Mouse (Mus musculus) CH12.LX (cell line): Measurements from ENCODE around the gene Gjc1. TPM values are rescaled to one million over a fixed set of nuclear protein-coding genes. Genes with fewer than 3 reads are reported as not detected.

ENCODE experiments used
- DNase-seq: peaks from one replicate; pipeline ENCODE4 v3.0.0-alpha.2; 2013; ENCODE audit errors: extremely low read depth
- H3K27ac ChIP-seq: 2 replicates; pipeline ENCODE4 v1.5.1; 2012; ENCODE audit warnings: low read depth, mild to moderate bottlenecking, control low read depth, moderate library complexity; ENCODE audit not compliant: insufficient read depth
- H3K27me3 ChIP-seq: replicated peaks from 2 replicates; pipeline ENCODE3; 2012; ENCODE audit warnings: inconsistent platforms
- H3K36me3 ChIP-seq, 2 experiments: replicated peaks in 1 of 2; 2 replicates each; pipeline versions ENCODE3 to v1.6.1; 2012; ENCODE audit warnings: inconsistent platforms in 1 of 2, low read length in 1 of 2, mild to moderate bottlenecking in 1 of 2, mixed read lengths in 1 of 2, moderate library complexity in 1 of 2; ENCODE audit not compliant: control insufficient read depth in 1 of 2, insufficient read depth in 1 of 2
- H3K4me1 ChIP-seq, 2 experiments: 2 replicates each; pipeline ENCODE4 v1.6.1; 2012; ENCODE audit warnings: inconsistent platforms in 1 of 2, moderate library complexity in 1 of 2; ENCODE audit not compliant: insufficient read depth in 2 of 2, control insufficient read depth in 1 of 2
- H3K4me2 ChIP-seq: 2 replicates; pipeline ENCODE4 v1.6.1; 2012; ENCODE audit warnings: low read depth, mild to moderate bottlenecking, control low read depth; ENCODE audit not compliant: poor library complexity, insufficient read depth, severe bottlenecking
- H3K4me3 ChIP-seq, 3 experiments: fragments of 150-350 bp in 1 of 3; sonication (generic) in 1 of 3; replicated peaks in 1 of 3; 2 replicates each; pipeline versions ENCODE3 to v1.5.1; 2011 to 2012; ENCODE audit warnings: low read depth in 2 of 3, low read length in 2 of 3, mild to moderate bottlenecking in 2 of 3, moderate library complexity in 2 of 3, control low read depth in 1 of 3, improper control_type of control experiment in 1 of 3, inconsistent platforms in 1 of 3, mixed read lengths in 1 of 3; ENCODE audit not compliant: poor library complexity in 1 of 3
- H3K79me2 ChIP-seq: replicated peaks from 2 replicates; pipeline ENCODE4 v1.6.1; 2012; ENCODE audit warnings: mild to moderate bottlenecking, moderate library complexity; ENCODE audit not compliant: control insufficient read depth, poor library complexity, insufficient read depth, severe bottlenecking; ENCODE audit errors: extremely low read depth
- H3K9ac ChIP-seq: 2 replicates; pipeline ENCODE4 v1.6.1; 2012; ENCODE audit warnings: low read depth, mild to moderate bottlenecking, control low read depth, moderate library complexity; ENCODE audit not compliant: insufficient read depth
- H3K9me3 ChIP-seq: replicated peaks from 2 replicates; pipeline ENCODE3; 2012; ENCODE audit warnings: low read length, inconsistent platforms, mixed read lengths
- BHLHE40 ChIP-seq: IDR thresholded peaks from 2 replicates; pipeline ENCODE4 v1.6.1; 2011; ENCODE audit warnings: mild to moderate bottlenecking, low read depth, low read length, improper control_type of control experiment
- CHD2 ChIP-seq: IDR thresholded peaks from 2 replicates; pipeline ENCODE4 v1.6.1; 2011; ENCODE audit warnings: low read length, improper control_type of control experiment
- ELF1 ChIP-seq: IDR thresholded peaks from 2 replicates; pipeline ENCODE4 v1.6.1; 2014; ENCODE audit warnings: low read depth, mild to moderate bottlenecking, inconsistent platforms, low read length, improper control_type of control experiment
- ETS1 ChIP-seq: conservative IDR thresholded peaks from 2 replicates; pipeline ENCODE4 v1.6.1; 2012; ENCODE audit warnings: low read depth, mild to moderate bottlenecking, inconsistent platforms, low read length, improper control_type of control experiment, moderate library complexity
- GABPA ChIP-seq: IDR thresholded peaks from 2 replicates; pipeline ENCODE4 v1.6.1; 2012; ENCODE audit warnings: low read depth, low read length, improper control_type of control experiment, inconsistent platforms; ENCODE audit not compliant: insufficient replicate concordance
- HCFC1 ChIP-seq: IDR thresholded peaks from 2 replicates; pipeline ENCODE4 v1.6.1; 2012; ENCODE audit warnings: low read depth, mild to moderate bottlenecking, inconsistent platforms, low read length, improper control_type of control experiment
- MAX ChIP-seq: IDR thresholded peaks from 2 replicates; pipeline ENCODE4 v1.6.1; 2011; ENCODE audit warnings: low read length, improper control_type of control experiment
- MAZ ChIP-seq: IDR thresholded peaks from 2 replicates; pipeline ENCODE4 v1.6.1; 2012; ENCODE audit warnings: low read depth, mild to moderate bottlenecking, inconsistent platforms, low read length, improper control_type of control experiment, moderate library complexity
- MEF2A ChIP-seq: IDR thresholded peaks from 2 replicates; pipeline ENCODE4 v1.6.1; 2014; ENCODE audit warnings: low read depth, mild to moderate bottlenecking, inconsistent platforms, low read length, improper control_type of control experiment, borderline replicate concordance
- NRF1 ChIP-seq: IDR thresholded peaks from 2 replicates; pipeline ENCODE4 v1.6.1; 2014; ENCODE audit warnings: low read depth, mild to moderate bottlenecking, inconsistent platforms, low read length, improper control_type of control experiment, moderate library complexity
- POLR2A ChIP-seq: IDR thresholded peaks from 2 replicates; pipeline ENCODE4 v1.6.1; 2011; ENCODE audit warnings: low read depth, mild to moderate bottlenecking, improper control_type of control experiment, low read length
- POLR2AphosphoS2 ChIP-seq: IDR thresholded peaks from 2 replicates; pipeline ENCODE4 v1.6.1; 2011; ENCODE audit warnings: low read depth, low read length, improper control_type of control experiment
- RCOR1 ChIP-seq: conservative IDR thresholded peaks from 2 replicates; pipeline ENCODE4 v1.6.1; 2012; ENCODE audit warnings: low read depth, mild to moderate bottlenecking, inconsistent platforms, low read length, improper control_type of control experiment
- SIN3A ChIP-seq: IDR thresholded peaks from 2 replicates; pipeline ENCODE4 v1.6.1; 2012; ENCODE audit warnings: low read length, improper control_type of control experiment, inconsistent platforms
- SMC3 ChIP-seq: IDR thresholded peaks from 2 replicates; pipeline ENCODE4 v1.6.1; 2011; ENCODE audit warnings: low read depth, low read length, improper control_type of control experiment
- TCF12 ChIP-seq: IDR thresholded peaks from 2 replicates; pipeline ENCODE4 v1.6.1; 2014; ENCODE audit warnings: low read depth, mild to moderate bottlenecking, inconsistent platforms, low read length, improper control_type of control experiment
- UBTF ChIP-seq: IDR thresholded peaks from 2 replicates; pipeline ENCODE4 v1.6.1; 2012; ENCODE audit warnings: low read depth, mild to moderate bottlenecking, inconsistent platforms, low read length, improper control_type of control experiment, moderate library complexity
- USF1 ChIP-seq: IDR thresholded peaks from 2 replicates; pipeline ENCODE4 v1.6.1; 2014; ENCODE audit warnings: low read depth, mild to moderate bottlenecking, inconsistent platforms, low read length, improper control_type of control experiment
- USF2 ChIP-seq: conservative IDR thresholded peaks from 2 replicates; pipeline ENCODE4 v1.6.1; 2011; ENCODE audit warnings: low read depth, low read length, improper control_type of control experiment
- ZC3H11A ChIP-seq: IDR thresholded peaks from 2 replicates; pipeline ENCODE4 v1.6.1; 2012; ENCODE audit warnings: low read depth, mild to moderate bottlenecking, inconsistent platforms, low read length, improper control_type of control experiment
- ZKSCAN1 ChIP-seq: IDR thresholded peaks from 2 replicates; pipeline ENCODE4 v1.6.1; 2012; ENCODE audit warnings: low read depth, inconsistent platforms, low read length, improper control_type of control experiment, borderline replicate concordance
- ZNF384 ChIP-seq: IDR thresholded peaks from 2 replicates; pipeline ENCODE4 v1.6.1; 2012; ENCODE audit warnings: low read depth, low read length, improper control_type of control experiment, inconsistent platforms
- dilution Hi-C: fragments of 300-500 bp; cut with MboI; formaldehyde crosslinking; loops from 2 replicates; pipeline ENCODE4 v1.14.3; 2020; ENCODE audit warnings: low sequenced_read_pairs; ENCODE audit not compliant: extremely low pct_unique_long_range_greater_than_20kb, extremely low pct_ligation_motif_present
- in situ Hi-C: fragments of 300-500 bp; cut with MboI; formaldehyde crosslinking; loops from 3 replicates; pipeline ENCODE4 v1.14.3; 2019; ENCODE audit warnings: low sequenced_read_pairs, low pct_ligation_motif_present, low pct_unique_long_range_greater_than_20kb, mixed read lengths
- polyA plus RNA-seq: library from polyadenylated mRNA; unstranded; fragments of >175 nt; gene quantifications from 2 replicates; pipeline ENCODE4 v1.2.1, GENCODE M21; 2012; ENCODE audit warnings: low read depth; ENCODE audit not compliant: insufficient read length
- total RNA-seq, 2 experiments: library from RNA; depleted of rRNA; stranded (reverse); fragments of 300-350 nt in 1 of 2; fragments of >200 nt in 1 of 2; gene quantifications; 2 replicates each; pipeline ENCODE4 v1.2.3; 2012 to 2014

Gjc1 gene
- total and polyA plus RNA-seq, 3 experiments = not detected

DNA sequence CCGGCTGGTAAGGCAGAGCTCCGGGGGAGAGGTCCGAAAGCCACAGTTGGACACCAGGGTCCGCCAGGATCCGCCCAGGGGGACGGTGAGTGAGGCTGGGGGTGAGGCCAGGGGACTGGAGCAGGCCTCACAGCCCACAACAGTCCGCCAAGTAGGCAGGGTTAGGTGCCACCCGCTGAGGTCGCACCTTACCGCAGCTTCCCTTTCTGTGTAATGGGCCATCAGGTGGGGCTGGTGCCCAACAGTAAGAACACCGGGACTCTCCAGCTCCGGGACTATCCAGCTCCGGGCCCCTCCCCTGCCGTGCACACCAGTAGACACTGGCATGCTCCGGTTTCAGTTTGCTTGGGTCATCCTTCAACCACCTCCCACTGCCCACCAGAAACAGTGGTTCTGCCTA, 57.3 kb downstream of the Gjc1 start:
- peaks cover 91% of the 10 kb centered on the region for H3K27me3 ChIP-seq
- H3K4me2 ChIP-seq = no peak overlapping the region; the same call in 1 of the 2 replicates
- no peak overlapping the region for H3K9ac ChIP-seq
- TF ChIP-seq ETS1 (no peak), USF1 (no peak), ELF1 (no peak), ZKSCAN1 (no peak), CHD2 (no peak), ZNF384 (no peak), NRF1 (no peak), HCFC1 (no peak), TCF12 (no peak), MEF2A (no peak), BHLHE40 (no peak), SMC3 (no peak), MAZ (no peak)
- H3K36me3 ChIP-seq = no peaks in the 10 kb centered on the region
- no peak overlapping the region for H3K4me3 ChIP-seq
- DNase-seq = no peak
- peaks cover 0 to 8% of the 10 kb centered on the region in 2 experiments; a peak in 3 of 4 replicates for H3K4me1 ChIP-seq
- in situ Hi-C loops = no loop called here
- no peaks in the 10 kb centered on the region for H3K9me3 ChIP-seq
- dilution Hi-C loops = no loop called here
- no peak overlapping the region for H3K27ac ChIP-seq
- H3K79me2 ChIP-seq = no peaks in the 10 kb centered on the region

DNA sequence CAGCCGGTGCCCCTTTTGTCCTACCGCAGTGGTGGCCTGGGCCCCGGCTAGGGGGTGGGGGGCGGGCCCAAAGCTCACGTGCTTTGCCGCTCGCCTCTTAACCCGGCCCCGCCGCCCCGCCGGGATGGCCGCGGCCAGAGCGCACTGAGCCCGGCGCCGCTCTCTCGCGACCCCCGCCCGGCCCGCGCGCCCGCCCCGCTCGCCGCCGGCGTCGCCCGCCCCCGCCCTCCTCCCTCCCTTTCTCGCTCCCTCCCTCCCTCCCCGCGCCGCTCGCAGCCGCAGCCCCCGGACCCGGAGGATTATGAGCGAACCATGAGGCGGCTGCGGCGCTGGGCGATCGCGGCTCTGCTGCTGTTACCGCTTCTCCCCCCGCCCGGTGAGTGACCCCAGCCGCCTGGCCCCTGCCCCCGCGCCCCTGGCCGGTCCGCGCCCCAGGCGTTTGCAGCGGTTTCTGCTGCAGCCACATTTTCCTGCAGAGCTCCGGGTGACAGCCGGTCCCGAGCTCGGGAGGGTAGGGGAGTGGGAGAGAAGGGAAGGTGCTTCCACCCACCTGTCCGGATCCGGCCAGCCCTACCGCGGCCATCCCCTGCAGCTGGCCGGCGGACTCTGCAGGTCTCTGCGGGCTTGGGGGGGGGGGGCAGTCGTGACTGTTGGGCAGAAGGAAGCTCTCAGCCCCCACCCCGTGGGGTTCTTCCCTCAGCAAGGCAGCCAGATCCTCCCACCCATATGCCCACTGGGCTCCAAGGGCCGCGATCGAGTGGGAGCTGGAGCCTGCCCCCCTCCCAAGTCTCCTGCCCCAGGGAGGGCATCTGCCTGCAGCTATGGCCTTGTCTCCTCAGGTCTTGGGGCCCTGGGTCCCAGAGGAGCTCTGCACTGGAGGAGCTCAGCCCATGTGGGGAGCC, 57.9 kb downstream of the Gjc1 start, which contains the start of gene Adam11:
Adam11 (plus strand) TSS at position 131 of the 902 bp plus-strand sequence.
- dilution Hi-C loops = no loop called here
- in situ Hi-C loops = no loop called here
- H3K4me3 ChIP-seq = no peak within 1 kb of the TSS

More for the DNA sequence above, 57.9 kb downstream of the Gjc1 start, which contains the start of gene Adam11:
- H3K79me2 ChIP-seq = no peaks in the 10 kb centered on the region
- no peak within 1 kb of the TSS; the same call in 1 of the 2 replicates for H3K4me2 ChIP-seq
- no peak within 1 kb of the TSS for H3K9ac ChIP-seq
- H3K36me3 ChIP-seq = no peaks in the 10 kb centered on the region
- H3K27me3 ChIP-seq = peaks cover 89% of the 10 kb centered on the region
- DNase-seq = no peak
- TF ChIP-seq TCF12 (no peak), MEF2A (no peak), RCOR1 (no peak), ZKSCAN1 (no peak), HCFC1 (no peak), ZC3H11A (no peak), POLR2AphosphoS2 (no peak), MAX (no peak), USF2 (no peak), SIN3A (no peak), POLR2A (no peak), GABPA (no peak), UBTF (no peak)
- peaks cover 0 to 8% of the 10 kb centered on the region in 2 experiments; a peak in 3 of 4 replicates for H3K4me1 ChIP-seq
- no peaks in the 10 kb centered on the region for H3K9me3 ChIP-seq
- H3K27ac ChIP-seq = no peak within 1 kb of the TSS
